Mouse (Mus musculus) c-Kit-positive CD71-positive TER-119-negative erythroid progenitor cells, embryonic 14.5 days (primary cell): Measurements from ENCODE around the gene Rex2.
"Not testable (repeated sequence)": the region's sequence is repeated elsewhere in the genome, so short reads cannot be mapped to it uniquely, and the experiment has no call there.

Experiments
- DNase-seq: peaks from one replicate; pipeline ENCODE4 v3.0.0-alpha.2; 2013; ENCODE audit warnings: low read depth

Gene Rex2

DNA sequence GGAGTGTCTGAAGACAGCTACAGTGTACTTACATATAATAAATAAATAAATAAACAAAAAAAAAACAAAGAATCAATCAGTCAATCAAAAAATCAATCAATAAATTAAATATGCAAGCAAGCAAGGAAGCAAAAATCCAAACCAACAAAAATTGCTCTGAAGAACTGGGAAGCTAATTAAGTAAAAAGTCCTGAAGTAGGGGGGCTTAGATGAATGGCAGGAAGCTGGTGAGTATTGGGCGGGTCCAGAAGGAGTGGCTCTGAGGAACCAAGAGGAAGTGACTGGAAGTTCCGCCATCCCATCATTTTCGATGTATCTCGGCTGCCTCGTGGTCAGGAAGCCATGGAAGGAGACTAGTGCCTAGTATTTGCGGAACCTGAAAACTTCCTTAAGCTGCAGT, at the start of gene Rex2:
Gene Rex2 (plus strand): TSS at position 301 of the 400 bp plus-strand sequence.
- not testable (repeated sequence) for DNase-seq

DNA sequence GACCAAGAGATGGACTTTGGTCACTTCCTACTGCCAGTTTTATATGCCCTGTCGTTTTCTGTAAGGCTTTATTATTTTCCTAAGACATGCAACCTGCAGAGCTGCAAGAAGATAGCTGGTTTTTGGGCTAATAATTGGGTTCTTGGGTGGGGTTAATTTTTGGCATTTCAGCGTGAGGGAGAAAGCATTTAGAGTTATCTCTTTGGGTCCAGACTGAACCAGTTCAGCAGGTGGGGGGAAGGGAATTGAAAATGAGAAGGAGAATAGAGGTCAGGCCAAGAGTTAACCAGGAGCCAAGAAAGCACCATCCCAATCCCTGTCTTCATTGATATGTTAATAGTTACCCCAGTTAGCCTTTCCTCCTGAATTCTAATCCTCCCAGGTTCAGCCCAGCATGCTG, 45.1 kb upstream of the Rex2 start:
- not testable (repeated sequence) for DNase-seq

DNA sequence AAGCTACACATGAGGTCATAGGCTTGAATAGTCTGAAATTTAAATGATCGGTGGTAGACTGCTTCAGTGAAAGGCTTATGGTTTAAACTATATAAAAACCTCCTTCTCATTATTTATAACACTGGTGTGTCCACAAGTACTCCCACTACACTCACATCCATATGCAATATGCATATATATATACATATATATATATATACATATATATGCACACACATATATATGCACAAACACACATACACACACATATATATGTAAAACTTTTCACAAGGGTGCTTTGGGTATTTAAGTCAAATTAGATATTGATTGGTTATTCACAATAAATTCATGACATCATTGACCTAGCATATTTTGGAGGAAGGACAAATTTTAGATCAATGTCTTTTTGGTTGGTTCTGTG, 3.2 kb upstream of the Rex2 start:
- not testable (repeated sequence) for DNase-seq

- not testable (repeated sequence) for DNase-seq
These were observed 4.7 kb downstream of the Rex2 start for GRCm38 (mm10) chr4:147026374-147026773.

GRCm38 (mm10) chr4:147031308-147032036, 9.8 kb downstream of the Rex2 start:
- not testable (repeated sequence) for DNase-seq

GRCm38 (mm10) chr4:147063768-147064167, 42.1 kb downstream of the Rex2 start:
- DNase-seq: not testable (repeated sequence)

DNA sequence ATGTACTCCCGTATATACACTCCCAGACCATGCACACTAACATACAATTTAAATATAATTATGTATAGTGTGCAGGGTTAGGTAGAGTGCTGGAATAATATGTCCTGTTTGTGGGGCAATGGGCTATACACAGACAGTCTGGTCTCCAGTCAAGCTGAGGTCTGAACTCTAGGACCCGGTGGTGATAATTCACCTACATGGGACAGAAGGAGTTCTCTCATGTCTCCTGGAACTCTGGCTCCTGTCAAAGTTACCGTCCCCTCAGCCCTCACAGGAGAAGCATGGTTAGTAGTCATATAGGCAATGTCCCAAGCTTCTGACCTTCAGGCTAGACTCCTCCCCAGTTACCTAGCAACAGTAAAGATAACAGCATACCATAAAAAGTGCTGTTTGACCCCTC, 44.2 kb downstream of the Rex2 start:
- not testable (repeated sequence) for DNase-seq

DNA sequence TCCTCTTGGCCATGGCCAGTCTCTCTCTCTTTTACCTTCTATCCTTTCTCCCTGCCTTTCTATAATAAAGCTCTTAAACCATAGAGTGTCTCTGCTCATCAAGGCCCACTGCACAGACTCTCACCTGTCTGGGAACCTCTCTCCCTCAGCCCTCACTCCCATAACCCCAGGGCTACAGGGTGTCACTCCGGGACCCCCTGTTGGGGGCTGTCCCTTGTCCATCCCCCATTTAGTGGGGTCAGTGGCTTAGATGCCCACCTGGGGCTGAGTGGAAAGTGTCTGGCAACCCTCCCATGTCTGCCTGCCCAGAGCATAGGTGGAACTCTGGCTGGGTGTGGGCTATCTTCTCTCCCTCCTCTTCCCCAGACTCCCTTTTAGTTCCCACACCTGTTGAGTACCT, 44.7 kb downstream of the Rex2 start:
- DNase-seq: not testable (repeated sequence)

GRCm38 (mm10) chr4:147095641-147096040, 74.0 kb downstream of the Rex2 start:
- DNase-seq: not testable (repeated sequence)

DNA sequence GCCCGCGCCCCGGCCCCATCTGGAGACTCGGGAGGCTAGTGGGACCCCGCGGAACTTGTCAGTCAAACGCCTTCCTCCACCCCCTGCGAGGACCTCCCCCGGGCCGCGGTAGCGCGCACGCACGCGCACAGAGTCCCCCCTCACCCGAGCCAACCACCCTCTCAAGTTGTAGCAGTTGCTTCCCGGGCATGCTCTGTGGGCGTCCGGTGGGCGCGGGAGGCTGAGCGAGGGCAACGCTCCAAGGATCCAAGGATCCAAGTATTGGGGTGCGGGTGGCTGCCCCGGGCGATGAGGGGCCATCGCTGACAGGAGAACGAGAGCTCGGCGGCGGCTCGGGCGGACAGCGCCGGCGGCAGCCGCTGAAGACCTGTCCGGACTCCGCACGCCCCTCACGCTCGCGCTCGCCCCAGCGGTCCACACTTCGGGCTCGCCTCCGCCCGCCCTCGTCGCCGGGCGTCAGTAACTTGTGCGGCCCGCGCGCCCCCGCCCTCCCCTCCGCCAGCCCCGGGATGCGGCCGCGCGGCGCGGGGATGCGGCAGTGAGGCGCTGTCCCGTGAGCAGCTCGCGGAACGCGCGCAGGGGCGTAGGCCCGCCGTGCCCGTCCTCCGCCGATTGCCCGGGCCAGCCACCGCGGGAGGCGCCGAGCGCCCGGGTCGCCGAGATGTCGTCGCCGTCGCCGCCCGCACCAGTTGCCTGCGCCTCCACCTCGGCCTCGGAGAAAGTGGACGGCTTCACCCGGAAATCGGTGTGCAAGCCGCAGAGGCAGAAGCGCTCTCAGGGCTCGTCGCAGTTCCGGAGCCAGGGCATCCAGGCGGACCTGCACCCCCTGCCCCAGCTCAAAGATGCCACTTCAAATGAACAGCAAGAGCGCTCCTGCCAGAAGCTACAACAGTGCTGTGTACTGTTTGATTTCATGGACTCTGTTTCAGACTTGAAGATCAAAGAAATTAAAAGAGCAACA, 80.3 kb downstream of the Rex2 start:
- not testable (repeated sequence) for DNase-seq

DNA sequence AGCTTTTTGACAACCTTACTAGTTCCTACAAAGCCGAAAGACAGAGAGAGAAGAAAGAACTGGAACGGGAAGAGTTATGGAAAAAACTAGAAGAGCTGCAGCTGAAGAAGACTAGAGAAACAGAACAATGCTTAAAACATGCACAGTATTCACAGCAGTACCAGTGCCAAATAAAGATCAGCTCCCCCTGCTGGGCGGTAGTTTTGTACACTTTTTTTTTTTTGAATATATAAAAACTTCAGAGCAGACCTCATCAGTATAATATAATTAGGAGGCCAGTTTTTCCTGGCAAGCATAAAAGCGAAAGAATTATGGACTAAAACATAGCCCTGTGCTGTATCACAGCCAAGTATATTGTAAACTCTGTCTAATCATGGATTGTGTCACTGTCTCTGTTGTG, 82.2 kb downstream of the Rex2 start:
- DNase-seq: not testable (repeated sequence)
